Mouse (Mus musculus) embryo, embryonic 11.5 days (tissue): ENCODE data around the gene Nrxn1.
"Not testable (repeated sequence)": the region's sequence is repeated elsewhere in the genome, so short reads cannot be mapped to it uniquely, and the experiment has no call there.

ENCODE experiments used
- DNase-seq: peaks from one replicate; pipeline ENCODE4 v3.0.0-alpha.2; 2012; ENCODE audit warnings: low read depth, low spot score

The Nrxn1 gene

DNA sequence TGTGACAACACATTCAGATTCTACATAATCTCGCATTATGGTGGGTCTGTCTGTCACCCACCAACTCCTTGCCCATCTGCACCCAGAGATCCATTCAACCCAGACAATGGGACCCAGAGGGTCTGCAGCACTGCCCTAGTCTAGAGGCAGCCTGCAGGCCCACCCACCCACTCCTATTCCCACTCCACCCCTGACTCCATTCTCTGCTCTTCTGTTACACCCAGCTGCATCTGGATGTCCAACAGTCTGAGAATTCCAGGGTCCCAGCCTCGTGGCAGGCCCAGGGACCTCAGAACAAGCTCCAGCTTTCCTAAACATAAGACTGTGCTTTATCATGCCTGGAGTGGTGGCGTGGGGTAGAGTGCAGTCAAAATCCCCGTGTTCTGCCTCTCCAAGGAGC lies 820.6 kb downstream of the Nrxn1 start:
- no peak for DNase-seq

GRCm38 (mm10) chr17:90271165-90271564 lies 821.7 kb downstream of the Nrxn1 start:
- DNase-seq: no peak

DNA sequence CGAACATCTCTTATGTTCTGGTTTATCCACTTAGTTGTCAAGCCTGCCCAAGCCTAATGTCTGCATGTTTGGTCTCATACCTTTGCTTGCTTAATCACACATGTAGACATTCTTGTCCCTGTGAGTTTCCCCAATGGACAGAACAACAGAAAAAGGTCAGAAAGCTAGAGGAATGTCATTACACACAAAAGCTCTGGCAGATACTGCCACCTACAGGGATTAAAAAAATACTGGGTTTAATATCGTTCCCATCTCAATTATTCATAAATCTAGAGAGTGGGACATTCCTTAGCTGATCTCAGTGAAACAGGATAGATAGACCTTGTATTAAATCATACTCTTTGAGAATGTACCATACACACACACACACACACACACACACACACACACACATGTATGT lies 823.7 kb downstream of the Nrxn1 start:
- no peak for DNase-seq

GRCm38 (mm10) chr17:90253451-90254131 lies 839.3 kb downstream of the Nrxn1 start:
- DNase-seq: no peak

DNA sequence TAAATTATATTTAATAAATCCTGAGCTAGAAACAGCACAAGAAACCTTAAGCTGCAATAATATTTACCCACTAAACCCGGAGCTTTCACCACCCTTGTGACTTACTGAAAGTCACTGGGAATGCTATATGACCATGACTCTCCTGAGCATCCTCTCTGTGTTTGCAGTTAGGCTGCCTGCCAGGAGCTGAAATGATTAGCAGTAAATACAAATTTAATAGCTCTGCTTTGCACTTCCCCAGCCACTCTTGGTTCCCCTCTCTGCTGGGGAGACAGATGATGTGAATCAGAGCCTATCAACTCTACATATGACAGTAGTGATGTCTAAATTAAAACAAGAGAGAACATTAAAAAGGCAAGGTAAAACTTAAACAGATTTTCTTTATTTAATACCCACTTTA lies 840.7 kb downstream of the Nrxn1 start:
- no peak for DNase-seq

DNA sequence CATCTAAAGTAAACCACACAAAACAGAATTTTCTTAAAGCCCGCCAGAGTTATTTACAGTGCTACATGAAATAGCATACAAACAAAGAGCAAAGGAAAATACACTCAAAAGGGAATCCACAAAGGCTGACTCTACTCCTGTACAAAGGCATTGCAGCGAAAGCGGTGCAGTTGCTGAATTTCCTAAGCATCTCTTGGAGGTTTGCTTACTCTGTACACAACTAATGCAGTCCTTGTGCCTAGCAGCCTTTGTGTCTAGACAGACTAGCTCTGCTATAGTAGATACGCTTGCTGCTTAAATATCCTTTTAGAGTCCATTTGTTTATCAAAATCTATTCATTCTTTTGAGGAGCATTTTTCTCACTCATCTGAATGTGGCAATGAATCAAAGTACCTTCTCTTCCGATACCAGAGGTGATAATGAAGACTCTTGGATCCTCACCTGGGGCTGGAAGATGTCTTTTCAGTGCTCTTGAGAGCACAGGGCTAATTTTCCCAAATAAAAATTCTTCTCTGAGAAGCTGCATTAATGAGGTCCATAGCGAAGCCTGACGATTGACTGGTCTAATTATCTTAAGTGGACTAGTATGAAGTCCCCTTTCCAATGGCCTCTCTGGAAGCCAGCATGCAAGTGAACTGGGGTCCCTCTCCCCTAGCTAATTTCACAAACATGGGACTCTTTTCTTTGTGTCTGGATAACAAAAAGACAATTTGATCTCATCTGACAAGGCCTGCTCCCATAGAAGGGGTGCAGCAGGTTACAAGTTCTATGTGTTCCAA lies 845.6 kb downstream of the Nrxn1 start:
- no peak for DNase-seq

DNA sequence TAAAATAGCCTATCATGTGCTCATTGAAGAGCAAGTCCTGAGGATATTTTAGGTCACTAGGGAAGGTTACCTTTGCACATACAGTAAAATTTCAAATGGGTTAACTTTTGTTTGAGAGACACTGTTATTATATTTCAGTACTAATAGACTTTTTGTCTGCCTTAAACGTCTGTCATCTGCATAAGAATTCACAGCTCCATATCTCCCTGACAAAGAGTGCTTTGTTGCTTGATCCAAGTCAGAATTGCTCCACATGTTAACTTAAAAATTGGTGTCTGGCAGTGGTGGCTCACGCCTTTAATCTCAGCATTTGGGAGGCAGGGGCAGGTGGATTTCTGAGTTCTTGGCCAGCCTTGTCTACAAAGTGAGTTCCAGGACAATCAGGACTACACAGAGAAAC lies 848.5 kb downstream of the Nrxn1 start:
- DNase-seq: no peak

DNA sequence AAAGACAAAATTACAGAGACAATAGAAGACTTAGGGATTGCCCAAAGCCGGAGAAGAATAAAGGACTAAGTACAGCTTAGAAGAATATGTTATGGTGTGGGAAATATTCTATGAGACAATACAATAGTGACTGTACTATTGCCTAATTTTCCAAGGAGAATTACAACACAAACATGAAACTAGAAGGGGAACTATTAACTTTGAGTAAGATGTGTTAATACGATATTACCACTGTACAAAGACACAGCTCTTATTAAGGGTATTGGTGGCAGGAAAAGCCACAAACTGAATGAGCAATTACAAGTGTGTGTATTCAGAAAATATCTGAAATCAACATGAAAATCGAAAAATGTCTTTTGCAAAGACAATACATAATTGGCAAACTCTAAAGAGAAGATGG lies 853.9 kb downstream of the Nrxn1 start:
- no peak for DNase-seq

DNA sequence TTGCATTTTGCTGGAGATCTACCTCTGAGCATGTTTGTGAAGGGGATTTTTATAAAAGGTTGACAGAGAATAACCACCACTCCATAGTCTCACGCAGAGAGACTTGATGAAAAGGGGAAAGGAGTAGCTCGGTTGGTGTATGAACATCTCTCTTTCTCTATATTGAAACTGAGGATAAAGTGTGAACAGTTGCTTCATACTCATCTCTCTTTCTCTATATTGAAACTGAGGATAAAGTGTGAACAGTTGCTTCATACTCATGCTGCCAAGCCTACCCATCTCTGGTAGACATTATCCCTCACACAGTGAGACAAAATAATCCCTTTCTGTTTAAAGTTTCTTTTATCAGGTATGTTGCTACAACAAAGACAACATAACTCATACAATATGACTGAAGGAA lies 854.4 kb downstream of the Nrxn1 start:
- DNase-seq: no peak

- DNase-seq: not testable (repeated sequence)
Measured at GRCm38 (mm10) chr17:90235674-90236073, 857.2 kb downstream of the Nrxn1 start.

- DNase-seq: no peak
Measured at GRCm38 (mm10) chr17:90234806-90235205, 858.1 kb downstream of the Nrxn1 start.

DNA sequence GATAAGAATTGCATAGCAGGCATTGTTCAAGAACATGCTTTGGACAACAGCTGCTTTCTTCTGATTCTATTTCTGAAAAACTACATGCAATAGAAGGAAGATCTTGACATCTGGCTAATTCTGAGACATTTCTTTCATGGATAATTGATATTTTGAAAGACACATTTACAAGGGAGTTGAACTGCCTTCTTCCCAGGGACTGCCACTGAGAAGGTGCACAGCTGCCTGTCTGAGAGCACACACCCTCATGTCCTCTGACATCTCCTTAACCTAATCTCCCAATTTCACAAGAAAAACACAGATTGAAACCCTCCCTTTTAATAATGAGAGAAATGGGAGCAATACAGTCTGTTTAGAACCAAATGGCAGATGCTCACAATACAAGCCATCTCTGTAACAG lies 884.3 kb downstream of the Nrxn1 start:
- no peak for DNase-seq

DNA sequence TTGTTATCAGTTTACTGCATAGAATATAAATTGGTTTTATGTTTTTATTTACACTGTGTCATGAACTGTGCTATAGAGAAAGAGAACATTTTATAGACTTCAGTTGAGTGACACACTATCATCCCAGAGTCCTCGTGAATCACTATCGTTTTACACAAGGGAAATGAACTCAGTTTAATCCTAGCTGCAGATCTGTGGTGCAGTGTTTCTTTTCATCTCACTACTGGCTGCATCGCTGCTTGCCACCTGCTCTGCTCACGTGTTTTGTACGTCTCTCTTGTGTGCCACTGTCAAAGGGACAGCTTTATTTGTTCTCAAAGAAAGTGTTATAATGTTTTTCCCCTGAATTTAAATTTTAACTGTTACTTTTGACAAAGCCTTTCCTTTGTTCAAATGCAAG lies 885.3 kb downstream of the Nrxn1 start:
- DNase-seq: no peak

DNA sequence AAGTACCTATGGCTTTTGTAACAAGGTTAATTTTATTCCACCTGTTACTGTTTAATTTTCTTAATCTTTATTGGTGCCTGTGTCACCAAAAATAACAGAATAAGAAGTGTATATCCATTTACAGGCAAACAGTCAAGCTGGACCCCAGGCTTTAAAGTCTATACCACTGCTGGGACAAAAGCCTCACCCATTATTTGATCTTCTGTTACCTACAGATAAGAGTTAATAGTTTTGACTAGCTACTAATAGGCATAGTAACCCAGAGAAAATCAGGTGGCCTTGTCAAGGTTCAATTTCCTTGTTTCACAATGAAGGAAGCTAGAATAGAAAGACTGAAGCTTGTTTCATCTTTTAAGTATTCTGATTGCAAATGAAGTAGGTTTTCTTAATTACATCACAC lies 888.9 kb downstream of the Nrxn1 start:
- DNase-seq: no peak

GRCm38 (mm10) chr17:90202785-90203184 lies 890.1 kb downstream of the Nrxn1 start:
- no peak for DNase-seq

- DNase-seq: no peak
Measured at GRCm38 (mm10) chr17:90196772-90197171, 896.1 kb downstream of the Nrxn1 start.

DNA sequence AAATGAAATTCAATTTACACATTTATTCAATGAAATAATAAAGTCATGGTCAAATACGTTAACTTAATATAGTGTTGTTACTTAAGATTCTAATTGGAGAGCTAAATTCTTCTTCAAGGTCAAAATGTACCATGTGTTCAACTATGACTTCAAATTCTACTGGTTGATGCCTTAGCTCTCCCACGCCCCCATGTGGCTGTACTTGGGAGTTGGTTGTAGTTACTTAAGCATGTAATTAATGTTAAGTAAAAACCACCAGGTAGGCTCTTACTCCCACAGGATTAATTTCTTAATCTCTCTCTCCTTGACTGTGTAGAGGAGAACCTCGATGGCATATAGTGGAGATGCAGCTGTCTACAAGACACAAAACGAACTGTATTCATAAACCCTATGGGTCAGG lies 951.3 kb downstream of the Nrxn1 start:
- peak; percentile 4 for DNase-seq

DNA sequence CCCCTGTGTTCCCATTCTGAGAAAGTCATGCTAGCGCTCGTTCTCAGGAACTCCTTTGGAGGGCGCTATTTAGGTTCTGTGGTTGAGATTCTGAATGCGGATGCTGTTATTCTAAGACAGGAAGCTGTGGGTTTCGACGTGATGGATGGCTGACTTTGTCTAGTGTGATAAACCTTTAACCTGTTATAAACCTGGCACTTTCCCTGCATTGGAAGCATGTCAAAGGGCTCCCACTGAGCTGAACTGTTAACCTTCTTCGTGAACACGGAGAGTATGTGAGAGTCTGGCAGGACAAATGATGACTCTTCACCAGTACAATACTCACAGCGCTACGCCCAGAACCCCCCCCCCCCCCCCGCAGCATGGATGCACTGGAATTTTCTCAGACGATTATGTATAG lies 962.0 kb downstream of the Nrxn1 start:
- no peak for DNase-seq

DNA sequence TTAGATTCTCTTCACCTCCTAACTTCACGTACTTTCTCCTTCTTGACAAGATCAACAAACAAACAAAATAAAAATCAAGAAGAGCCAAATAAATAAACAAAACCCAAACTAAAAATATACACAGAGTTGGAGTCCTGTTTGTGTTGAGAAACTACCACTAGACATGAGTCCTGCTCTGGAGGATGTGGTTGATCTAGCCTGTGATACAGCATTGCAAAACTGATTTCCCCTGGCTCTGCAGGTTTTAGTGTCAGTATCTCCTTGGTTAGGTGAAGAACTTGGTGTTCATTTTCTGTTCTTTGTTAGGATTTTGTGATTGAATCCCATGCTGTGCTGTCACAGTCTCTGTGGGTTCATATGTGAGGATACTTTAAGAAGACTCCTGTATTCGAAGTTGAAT lies 963.7 kb downstream of the Nrxn1 start:
- DNase-seq: no peak

DNA sequence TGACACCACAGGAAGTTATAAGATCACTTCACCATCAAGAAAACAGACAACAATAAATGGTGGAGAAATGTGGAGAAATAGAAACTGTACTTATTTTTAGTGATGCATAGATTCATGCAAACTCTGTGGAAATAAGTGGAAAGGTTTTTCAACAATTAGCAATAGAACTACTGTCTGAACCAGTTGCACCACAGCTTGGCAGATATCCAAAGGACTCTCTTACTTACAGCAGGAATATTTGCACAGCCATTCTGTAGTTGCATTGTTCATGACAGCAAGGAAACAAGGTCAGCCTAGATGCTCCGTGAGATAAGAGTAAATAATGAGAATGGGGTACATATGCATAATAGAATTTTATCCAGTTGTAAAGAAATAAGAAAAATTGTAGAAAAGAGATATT lies 965.3 kb downstream of the Nrxn1 start:
- DNase-seq: no peak

DNA sequence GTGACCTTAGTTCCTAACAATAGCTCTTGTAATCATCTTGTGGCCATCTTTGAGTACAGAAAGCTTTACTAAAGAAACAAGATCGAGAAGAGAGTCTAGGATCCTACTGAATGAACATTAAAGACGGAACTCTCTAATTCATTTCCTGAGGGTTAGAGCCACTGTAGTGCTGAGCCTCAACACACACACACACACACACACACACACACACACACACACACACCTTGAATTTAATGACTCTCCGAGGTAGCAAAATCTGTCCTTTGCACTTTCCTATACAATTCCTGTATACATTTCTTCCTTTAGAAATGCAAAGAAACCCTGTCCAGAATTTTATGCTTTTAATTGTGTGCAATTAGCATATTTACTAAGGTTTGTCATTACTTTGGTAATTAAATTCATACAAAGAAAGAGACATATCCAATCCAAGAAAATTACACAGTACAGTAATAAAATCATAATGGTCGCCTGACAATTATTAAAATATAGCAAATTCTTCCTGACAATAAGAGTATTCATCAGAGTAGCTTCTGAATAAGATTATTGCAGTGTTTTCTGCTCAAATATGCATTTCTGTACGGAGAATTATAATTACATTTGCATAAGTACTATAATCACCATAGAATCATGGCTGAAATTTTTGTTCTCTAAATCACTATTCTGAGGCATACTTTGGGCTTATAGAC lies 969.9 kb downstream of the Nrxn1 start:
- no peak for DNase-seq

DNA sequence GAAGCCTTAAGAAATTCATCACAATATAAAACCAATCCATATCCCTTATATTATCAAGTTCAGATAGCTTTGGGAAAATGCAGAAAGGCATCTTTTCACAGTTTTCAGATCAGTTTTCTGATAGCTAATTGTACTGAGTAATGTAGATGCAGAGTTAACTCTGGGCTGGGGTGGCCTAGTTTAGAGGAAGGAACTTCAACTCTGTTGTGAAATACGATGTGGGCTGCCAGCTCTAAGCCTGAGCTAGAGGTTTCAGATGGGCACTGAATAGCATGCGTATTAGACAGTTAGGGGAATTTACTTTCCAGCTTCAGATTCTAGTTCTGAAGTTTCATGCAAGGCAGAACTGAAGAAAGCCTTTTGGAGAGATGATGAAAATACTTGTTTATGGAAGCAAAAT lies 976.6 kb downstream of the Nrxn1 start:
- DNase-seq: no peak

GRCm38 (mm10) chr17:90094999-90095398 lies 997.9 kb downstream of the Nrxn1 start:
- DNase-seq: no peak
